Mouse (Mus musculus) heart, adult 2 months (tissue): ENCODE measurements around the gene Rhbdf1. TPM values are rescaled to one million over a fixed set of nuclear protein-coding genes. Genes with fewer than 3 reads are reported as not detected.
A peak's percentile ranks its signal among the peaks of the same experiment; 100 is the strongest.

ENCODE experiments used
- DNase-seq, 2 experiments: peaks; one replicate each; pipeline ENCODE4 v3.0.0; 2021
- H3K27ac ChIP-seq: fragments of 200-600 bp; 2 replicates; pipeline ENCODE4 v1.8.1; 2022
- H3K27me3 ChIP-seq: fragments of 200-500 bp; 2 replicates; pipeline ENCODE4 v1.6.1; 2012; ENCODE audit warnings: mild to moderate bottlenecking, low read length, inconsistent platforms, mixed read lengths; ENCODE audit not compliant: control insufficient read depth, insufficient read depth
- H3K36me3 ChIP-seq: fragments of 200-500 bp; 2 replicates; pipeline ENCODE4 v1.6.1; 2012; ENCODE audit warnings: low read length, inconsistent platforms; ENCODE audit not compliant: control insufficient read depth, insufficient read depth
- H3K4me1 ChIP-seq: fragments of 200-500 bp; 2 replicates; pipeline ENCODE4 v1.6.1; 2011; ENCODE audit warnings: low read length; ENCODE audit not compliant: control insufficient read depth, insufficient read depth
- H3K4me3 ChIP-seq: fragments of 200-600 bp; 2 replicates; pipeline ENCODE4 v1.8.1; 2022
- H3K79me2 ChIP-seq: fragments of 200-500 bp; replicated peaks from 2 replicates; pipeline ENCODE4 v1.6.1; 2012; ENCODE audit warnings: mild to moderate bottlenecking, inconsistent platforms, low read length, moderate library complexity, mixed read lengths; ENCODE audit not compliant: control insufficient read depth, insufficient read depth
- H3K9ac ChIP-seq: fragments of 200-500 bp; 2 replicates; pipeline ENCODE4 v1.6.1; 2012; ENCODE audit warnings: low read depth, mild to moderate bottlenecking, control low read depth, inconsistent platforms, low read length, mixed read lengths
- CTCF ChIP-seq: fragments of 200-600 bp; IDR thresholded peaks from 2 replicates; pipeline ENCODE4 v1.8.1; 2022; ENCODE audit warnings: antibody characterized with exemption, mild to moderate bottlenecking, moderate library complexity
- EP300 ChIP-seq: fragments of 200-500 bp; IDR thresholded peaks from 2 replicates; pipeline ENCODE4 v1.6.1; 2011; ENCODE audit warnings: low read depth, low read length, control low read depth; ENCODE audit not compliant: insufficient read depth
- POLR2A ChIP-seq: fragments of 200-500 bp; IDR thresholded peaks from 2 replicates; pipeline ENCODE4 v1.6.1; 2011; ENCODE audit warnings: mild to moderate bottlenecking, low read depth, low read length, control low read depth; ENCODE audit not compliant: insufficient read depth
- WGBS: fragments of 180-500 bp; shearing (Covaris S2); methylation state at CpG from one replicate; pipeline ENCODE4 v1.1.7; 2018; 5-methylcytosine and 5-hydroxymethylcytosine counted together
- intact Hi-C: fragments of 180-260 bp; cut with DNase I; formaldehyde crosslinking; loops from one replicate; pipeline ENCODE4 v1.15.1; 2025
- polyA plus RNA-seq: library from polyadenylated mRNA; depleted of rRNA; stranded (reverse); fragments of >200 nt; gene quantifications from 2 replicates; pipeline ENCODE4 v1.2.3, GENCODE M21; 2012
- total RNA-seq, 2 experiments: library from RNA; stranded (reverse); gene quantifications; 2 replicates each; pipeline ENCODE4 v1.2.3; 2021

Rhbdf1 gene
- total and polyA plus RNA-seq, 3 experiments = 22.8 to 92.8 (median 23.9) TPM

DNA sequence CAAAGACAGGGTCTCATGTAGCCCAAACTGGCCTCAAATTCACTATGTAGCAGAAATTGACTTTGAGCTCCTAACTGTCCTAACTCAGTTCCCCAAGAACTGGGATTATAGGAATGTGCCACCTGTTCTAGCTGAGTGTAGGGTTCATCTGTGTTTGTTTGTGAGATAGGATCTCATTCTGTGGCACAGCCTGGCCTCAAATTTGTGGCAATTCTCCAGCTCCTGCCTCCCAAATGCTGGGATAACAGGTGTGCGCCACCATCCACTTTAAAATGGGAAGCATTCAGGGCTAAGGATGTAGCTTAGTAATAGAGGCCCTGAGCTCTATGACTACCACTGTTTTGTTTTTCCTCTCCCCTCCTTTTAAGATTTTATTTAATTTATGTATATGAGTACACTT, 31.0 kb upstream of the Rhbdf1 start:
- Histone ChIP-seq H3K36me3 (no peaks in the 10 kb centered on the region), H3K79me2 (no peaks in the 10 kb centered on the region; the same call in 1 of the 2 replicates), H3K27ac (no peak overlapping the region), H3K4me3 (no peak overlapping the region), H3K4me1 (no peaks in the 10 kb centered on the region), H3K27me3 (no peaks in the 10 kb centered on the region), H3K9ac (no peak overlapping the region)
- TF ChIP-seq CTCF = no peak
- WGBS = 100% methylated on average over 1 of the region's 1 CpGs
- no peak for DNase-seq
- intact Hi-C loops = no loop called here

DNA sequence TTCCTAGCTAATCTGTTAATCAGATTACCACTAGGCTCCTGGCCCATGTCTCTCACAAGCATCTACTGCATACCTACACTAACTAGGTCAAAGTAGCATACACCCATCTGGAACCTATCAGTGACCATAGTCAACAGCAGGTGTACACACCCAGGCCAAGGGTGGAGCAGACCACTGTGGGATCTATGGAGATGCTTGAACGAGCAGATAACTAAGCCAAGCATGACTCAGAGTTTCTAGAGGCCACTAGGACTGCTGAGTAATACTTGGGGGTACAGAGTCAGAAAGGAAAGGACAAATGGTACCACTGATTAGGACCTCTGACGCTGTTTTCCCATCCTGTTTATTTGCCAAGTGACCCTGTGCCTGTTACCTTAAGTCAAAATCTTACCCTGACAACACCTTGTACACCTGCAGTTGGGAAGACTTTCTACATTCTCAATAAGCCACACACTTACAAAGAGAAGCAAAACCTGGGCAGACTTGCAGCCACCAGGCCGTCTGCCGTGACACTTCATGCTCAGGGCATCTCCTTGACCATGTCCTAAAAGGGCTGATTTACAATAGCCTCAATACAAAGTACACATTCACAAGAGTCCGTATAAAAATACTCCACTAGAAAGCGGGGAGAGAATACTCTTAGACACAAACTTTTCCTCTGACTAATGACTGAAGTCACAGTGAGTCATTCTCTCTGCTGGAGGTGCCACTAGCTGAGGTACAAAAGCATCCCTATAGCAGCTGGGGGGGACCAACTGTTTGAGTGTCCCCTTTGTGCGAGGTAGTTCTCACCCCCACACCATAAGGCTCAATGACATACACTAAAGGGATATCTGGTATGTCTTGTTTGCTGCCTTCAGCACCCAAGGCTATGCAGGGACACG, 29.0 kb upstream of the Rhbdf1 start:
- no peaks in the 10 kb centered on the region for H3K79me2 ChIP-seq
- H3K4me1 ChIP-seq = no peaks in the 10 kb centered on the region
- TF ChIP-seq CTCF (no peak), EP300 (no peak), POLR2A (no peak)
- H3K4me3 ChIP-seq = no peak overlapping the region
- no peak overlapping the region for H3K27ac ChIP-seq
- no peaks in the 10 kb centered on the region for H3K27me3 ChIP-seq
- WGBS = 83% methylated on average over 8 of the region's 8 CpGs
- intact Hi-C loops = no loop called here
- no peaks in the 10 kb centered on the region for H3K36me3 ChIP-seq
- H3K9ac ChIP-seq = no peak overlapping the region
- DNase-seq = no peak

DNA sequence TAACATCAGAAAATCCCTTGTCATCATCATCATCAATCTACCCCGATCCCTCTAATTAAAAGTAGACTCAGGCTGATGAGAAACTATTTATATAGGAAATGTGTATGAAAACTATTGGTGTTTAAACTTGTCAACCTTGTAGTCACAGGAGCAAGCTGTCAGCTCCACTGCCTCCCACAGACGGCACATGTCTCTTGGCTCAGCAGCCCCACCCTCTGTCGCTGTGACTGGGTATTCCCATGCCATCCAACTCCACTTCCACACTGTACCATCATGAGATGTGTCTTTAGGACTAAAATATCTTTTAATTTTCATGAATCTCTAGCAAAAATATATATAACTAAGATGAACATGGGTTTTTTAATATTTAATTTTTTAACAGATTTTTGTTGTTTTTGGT, 26.2 kb upstream of the Rhbdf1 start:
- no peak overlapping the region for H3K27ac ChIP-seq
- no peak overlapping the region for H3K9ac ChIP-seq
- H3K36me3 ChIP-seq = no peaks in the 10 kb centered on the region
- H3K79me2 ChIP-seq = no peaks in the 10 kb centered on the region
- intact Hi-C loops = no loop called here
- no peaks in the 10 kb centered on the region for H3K27me3 ChIP-seq
- DNase-seq = no peak
- TF ChIP-seq EP300 = no peak
- TF ChIP-seq POLR2A = no peak
- no peak for TF ChIP-seq CTCF
- peaks cover 5% of the 10 kb centered on the region for H3K4me1 ChIP-seq
- no peak overlapping the region for H3K4me3 ChIP-seq
- 83% methylated on average over 3 of the region's 3 CpGs for WGBS

GRCm38 (mm10) chr11:32247068-32247467, 25.0 kb upstream of the Rhbdf1 start:
- intact Hi-C loops = no loop called here

GRCm38 (mm10) chr11:32245614-32246013, 23.5 kb upstream of the Rhbdf1 start:
- no peaks in the 10 kb centered on the region for H3K36me3 ChIP-seq

More at GRCm38 (mm10) chr11:32247068-32247467, 25.0 kb upstream of the Rhbdf1 start:
- H3K36me3 ChIP-seq = no peaks in the 10 kb centered on the region
- TF ChIP-seq CTCF = peak; percentile 30
- no peak for TF ChIP-seq POLR2A
- H3K9ac ChIP-seq = no peak overlapping the region
- H3K4me3 ChIP-seq = no peak overlapping the region
- H3K27me3 ChIP-seq = no peaks in the 10 kb centered on the region
- no peak for DNase-seq
- peaks cover 8% of the 10 kb centered on the region for H3K4me1 ChIP-seq
- no peaks in the 10 kb centered on the region for H3K79me2 ChIP-seq
- no peak overlapping the region for H3K27ac ChIP-seq

DNA sequence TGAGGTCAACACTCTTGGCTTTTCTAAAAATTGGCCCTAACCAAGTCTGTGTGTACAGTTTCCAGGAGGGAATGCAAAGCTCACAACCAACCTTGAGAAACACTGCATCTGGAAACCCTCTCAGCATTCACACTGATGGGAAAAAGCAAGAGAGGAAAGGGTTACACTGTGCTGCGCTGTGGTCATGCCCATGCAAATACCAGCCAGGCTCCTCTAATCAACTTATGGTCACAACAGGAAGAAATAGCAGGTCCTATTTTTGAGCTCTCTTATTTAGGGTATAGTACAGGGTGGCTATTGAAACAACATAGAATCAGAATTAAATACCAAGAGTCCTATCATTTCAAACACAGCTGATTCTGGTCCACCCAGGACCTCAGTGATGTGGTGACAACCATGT, 22.5 kb upstream of the Rhbdf1 start:
- H3K4me3 ChIP-seq = no peak overlapping the region
- peak overlapping the region; percentile 54 for H3K27ac ChIP-seq
- no peaks in the 10 kb centered on the region for H3K79me2 ChIP-seq
- peaks cover 8% of the 10 kb centered on the region for H3K4me1 ChIP-seq
- TF ChIP-seq CTCF = no peak
- no peak for TF ChIP-seq EP300
- no peak for TF ChIP-seq POLR2A
- intact Hi-C loops = no loop called here
- no peaks in the 10 kb centered on the region for H3K27me3 ChIP-seq
- no peak overlapping the region for H3K9ac ChIP-seq
- no peak for DNase-seq
- H3K36me3 ChIP-seq = no peaks in the 10 kb centered on the region
- 84% methylated on average over 1 of the region's 1 CpGs for WGBS

More at GRCm38 (mm10) chr11:32245614-32246013, 23.5 kb upstream of the Rhbdf1 start:
- Histone ChIP-seq H3K79me2 (no peaks in the 10 kb centered on the region), H3K27me3 (no peaks in the 10 kb centered on the region), H3K4me1 (peaks cover 8% of the 10 kb centered on the region), H3K27ac (no peak overlapping the region; the same call in 1 of the 2 replicates), H3K4me3 (no peak overlapping the region), H3K9ac (no peak overlapping the region)
- 73% methylated on average over 6 of the region's 6 CpGs for WGBS
- DNase-seq = no peak
- TF ChIP-seq CTCF = no peak
- TF ChIP-seq POLR2A = no peak
- no peak for TF ChIP-seq EP300
- intact Hi-C loops = no loop called here
